Mouse (Mus musculus) intestine, postnatal 0 days (tissue): Measurements from ENCODE around the gene Arhgap11a. TPM values are rescaled to one million over a fixed set of nuclear protein-coding genes. Genes with fewer than 3 reads are reported as not detected.

Experiments
- ATAC-seq: fragments of 200-750 bp; cut with Nextera tagmentation; 2 replicates; pipeline ENCODE4 v1.8.0; 2017; ENCODE audit warnings: mild to moderate bottlenecking, moderate TSS enrichment, moderate library complexity
- H3K27ac ChIP-seq: fragments of 300-500 bp; sonication (generic); 2 replicates; pipeline ENCODE4 v1.5.1; 2014; ENCODE audit warnings: mild to moderate bottlenecking, low read depth, low read length, moderate library complexity
- H3K27me3 ChIP-seq: fragments of 300-500 bp; sonication (generic); replicated peaks from 2 replicates; pipeline ENCODE4 v1.6.1; 2014; ENCODE audit warnings: low read length, mixed read lengths; ENCODE audit not compliant: control insufficient read depth, insufficient read depth
- H3K36me3 ChIP-seq: fragments of 300-500 bp; sonication (generic); 2 replicates; pipeline ENCODE4 v1.6.1; 2014; ENCODE audit warnings: mild to moderate bottlenecking, moderate library complexity; ENCODE audit not compliant: control insufficient read depth, insufficient read depth
- H3K4me1 ChIP-seq: fragments of 300-500 bp; sonication (generic); replicated peaks from 2 replicates; pipeline ENCODE4 v1.6.1; 2014; ENCODE audit warnings: antibody characterized with exemption, low read length, mixed read lengths; ENCODE audit not compliant: control insufficient read depth, insufficient read depth
- H3K4me2 ChIP-seq: fragments of 300-500 bp; sonication (generic); replicated peaks from 2 replicates; pipeline ENCODE4 v1.6.1; 2014; ENCODE audit warnings: low read depth, mild to moderate bottlenecking, moderate library complexity
- H3K4me3 ChIP-seq: fragments of 300-500 bp; sonication (generic); 2 replicates; pipeline ENCODE4 v1.5.1; 2014; ENCODE audit warnings: low read depth, low read length
- H3K9ac ChIP-seq: fragments of 300-500 bp; sonication (generic); 2 replicates; pipeline ENCODE4 v1.6.1; 2014; ENCODE audit warnings: mild to moderate bottlenecking, low read depth, low read length
- H3K9me3 ChIP-seq: fragments of 300-500 bp; sonication (generic); 2 replicates; pipeline ENCODE4 v1.6.1; 2016; ENCODE audit warnings: mixed run types; ENCODE audit not compliant: control insufficient read depth
- CTCF ChIP-seq: sonication (generic); IDR thresholded peaks from 2 replicates; pipeline ENCODE4 v1.5.1; 2016; ENCODE audit warnings: low read depth, mild to moderate bottlenecking, control low read depth, antibody characterized with exemption, moderate library complexity
- WGBS: fragments of 180-500 bp; shearing (Covaris S2); extraction: QIAGEN DNeasy Blood & Tissue Kit; methylation state at CpG from one replicate; pipeline ENCODE4 v1.1.7; 2014; 5-methylcytosine and 5-hydroxymethylcytosine counted together
- polyA plus RNA-seq: library from polyadenylated mRNA; unstranded; fragments of >200 nt; fragmentation: Nextera tagmentation; extraction: Ambion mirVana; gene quantifications from 2 replicates; pipeline ENCODE4 v1.2.1, GENCODE M21; 2015

The Arhgap11a gene
- 7.1 and 7.5 TPM in 2 replicates for polyA plus RNA-seq

GRCm38 (mm10) chr2:113848245-113849121 is at the start of gene Arhgap11a:
Gene Arhgap11a (minus strand): TSS chr2:113848661.
- Histone ChIP-seq H3K27ac (peak within 1 kb of the TSS; percentile 83), H3K36me3 (peaks cover 11% of the 10 kb centered on the region; the same call in 1 of the 2 replicates), H3K4me1 (no peaks in the 10 kb centered on the region), H3K9me3 (no peaks in the 10 kb centered on the region), H3K4me2 (peak within 1 kb of the TSS; percentile 71), H3K27me3 (no peaks in the 10 kb centered on the region), H3K4me3 (peak within 1 kb of the TSS; percentile 83), H3K9ac (peak within 1 kb of the TSS; percentile 63)
- no peak for TF ChIP-seq CTCF
- ATAC-seq, result peak; percentile 99
- WGBS, result under 1% methylated on average over 48 of the region's 48 CpGs

GRCm38 (mm10) chr2:113893385-113894122 is 45.1 kb upstream of the Arhgap11a start:
- no peaks in the 10 kb centered on the region for H3K4me1 ChIP-seq
- no peak overlapping the region for H3K4me3 ChIP-seq
- H3K27me3 ChIP-seq, result no peaks in the 10 kb centered on the region
- no peak overlapping the region for H3K27ac ChIP-seq
- no peak overlapping the region for H3K4me2 ChIP-seq
- ATAC-seq, result no peak
- TF ChIP-seq CTCF, result no peak
- WGBS, result 76% methylated on average over 10 of the region's 12 CpGs
- no peak overlapping the region for H3K9ac ChIP-seq
- no peaks in the 10 kb centered on the region for H3K9me3 ChIP-seq
- H3K36me3 ChIP-seq, result no peaks in the 10 kb centered on the region

- no peak for TF ChIP-seq CTCF
- 79% methylated on average over 4 of the region's 4 CpGs for WGBS
- H3K27ac ChIP-seq, result no peak overlapping the region
Measured at GRCm38 (mm10) chr2:113887166-113887565, 38.7 kb upstream of the Arhgap11a start.

DNA sequence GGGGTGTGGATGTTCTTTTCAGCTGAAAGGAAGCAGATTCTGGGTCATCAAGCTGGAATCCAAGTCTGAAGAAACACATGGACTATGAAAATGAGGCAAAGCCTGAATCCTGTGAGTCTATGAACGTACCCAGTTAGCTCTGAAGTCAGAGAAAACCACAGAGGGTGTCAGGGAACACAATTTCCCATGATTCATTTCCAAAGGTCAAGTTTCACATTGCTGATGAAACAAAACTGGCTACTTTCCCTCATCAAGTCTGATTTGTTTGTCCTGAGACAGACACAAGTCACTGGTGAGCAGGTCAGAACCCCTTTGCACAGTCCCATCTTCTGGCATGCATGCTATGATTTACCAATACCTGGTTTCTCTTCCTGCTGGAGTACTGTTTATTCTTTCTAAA is 37.6 kb upstream of the Arhgap11a start:
- Histone ChIP-seq H3K4me3 (no peak overlapping the region), H3K4me2 (no peak overlapping the region), H3K27ac (no peak overlapping the region), H3K4me1 (no peaks in the 10 kb centered on the region), H3K27me3 (no peaks in the 10 kb centered on the region), H3K36me3 (no peaks in the 10 kb centered on the region), H3K9me3 (no peaks in the 10 kb centered on the region), H3K9ac (no peak overlapping the region)
- no peak for ATAC-seq
- TF ChIP-seq CTCF, result no peak
- 49% methylated on average over 1 of the region's 1 CpGs for WGBS

More at GRCm38 (mm10) chr2:113887166-113887565, 38.7 kb upstream of the Arhgap11a start:
- Histone ChIP-seq H3K4me2 (no peak overlapping the region), H3K9me3 (no peaks in the 10 kb centered on the region), H3K9ac (no peak overlapping the region), H3K4me3 (no peak overlapping the region), H3K36me3 (no peaks in the 10 kb centered on the region), H3K27me3 (no peaks in the 10 kb centered on the region), H3K4me1 (no peaks in the 10 kb centered on the region)
- no peak for ATAC-seq

GRCm38 (mm10) chr2:113870115-113870514 is 21.7 kb upstream of the Arhgap11a start:
- no peak for TF ChIP-seq CTCF
- H3K27me3 ChIP-seq, result no peaks in the 10 kb centered on the region
- H3K9ac ChIP-seq, result no peak overlapping the region
- ATAC-seq, result no peak
- H3K4me3 ChIP-seq, result no peak overlapping the region
- H3K4me1 ChIP-seq, result no peaks in the 10 kb centered on the region
- H3K9me3 ChIP-seq, result no peaks in the 10 kb centered on the region
- 89% methylated on average over 1 of the region's 1 CpGs for WGBS
- no peak overlapping the region for H3K27ac ChIP-seq
- no peak overlapping the region for H3K4me2 ChIP-seq
- H3K36me3 ChIP-seq, result no peaks in the 10 kb centered on the region

DNA sequence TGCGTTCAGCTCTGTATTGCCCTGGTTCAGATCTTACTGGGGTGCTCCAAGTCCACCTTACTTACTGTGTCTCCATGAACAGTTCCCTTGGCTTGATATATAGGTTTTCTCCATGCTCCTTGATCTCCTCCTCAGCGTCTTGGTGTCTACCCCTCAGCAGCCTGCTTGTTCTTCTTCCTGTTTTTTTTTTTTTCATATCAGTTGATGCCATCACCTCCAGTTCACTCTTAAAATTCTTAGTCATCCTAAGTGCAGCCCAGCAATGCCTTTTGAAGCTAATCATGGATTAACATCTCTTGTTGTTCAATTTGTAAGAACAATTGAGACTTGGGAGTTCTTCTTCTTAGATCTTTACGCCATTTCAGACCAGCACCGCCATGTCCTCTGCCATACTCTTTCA is 19.9 kb upstream of the Arhgap11a start:
- H3K36me3 ChIP-seq, result no peaks in the 10 kb centered on the region
- no peaks in the 10 kb centered on the region for H3K4me1 ChIP-seq
- H3K9ac ChIP-seq, result no peak overlapping the region
- no peak for TF ChIP-seq CTCF
- 80% methylated on average over 4 of the region's 4 CpGs for WGBS
- no peak for ATAC-seq
- no peak overlapping the region for H3K4me3 ChIP-seq
- H3K4me2 ChIP-seq, result no peak overlapping the region
- no peaks in the 10 kb centered on the region for H3K9me3 ChIP-seq
- no peaks in the 10 kb centered on the region for H3K27me3 ChIP-seq
- no peak overlapping the region for H3K27ac ChIP-seq
